Mouse (Mus musculus) kidney, adult 11 months (tissue): Measurements from ENCODE around the gene Ids.
"Not testable (repeated sequence)": the region's sequence is repeated elsewhere in the genome, so short reads cannot be mapped to it uniquely, and the experiment has no call there.

Experiments
- DNase-seq: peaks from one replicate; pipeline ENCODE4 v3.0.0; 2022

The Ids gene

GRCm38 (mm10) chrX:70364661-70365613 lies at the start of gene Ids:
Ids (minus strand) TSS chrX:70365084.
- peak; percentile 85 for DNase-seq

GRCm38 (mm10) chrX:70392636-70393035 lies 27.8 kb upstream of the Ids start:
- DNase-seq, result not testable (repeated sequence)

- no peak for DNase-seq
Measured at GRCm38 (mm10) chrX:70385962-70386351, 21.1 kb upstream of the Ids start.

- peak; percentile 88 for DNase-seq
Measured at GRCm38 (mm10) chrX:70385276-70385961, 20.5 kb upstream of the Ids start, which contains the start of gene 1110012L19Rik. 1110012L19Rik (plus strand) TSS chrX:70385877.

- no peak for DNase-seq
Measured at GRCm38 (mm10) chrX:70384917-70385275, 20.0 kb upstream of the Ids start.

- DNase-seq, result not testable (repeated sequence)
Measured at GRCm38 (mm10) chrX:70374469-70375110, 9.7 kb upstream of the Ids start.

- not testable (repeated sequence) for DNase-seq
Measured at GRCm38 (mm10) chrX:70369758-70370157, 4.9 kb upstream of the Ids start.

GRCm38 (mm10) chrX:70364202-70364601 lies 682 bp downstream of the Ids start:
- DNase-seq, result no peak

GRCm38 (mm10) chrX:70363446-70363845 lies 1.4 kb downstream of the Ids start:
- DNase-seq, result no peak

GRCm38 (mm10) chrX:70362985-70363384 lies 1.9 kb downstream of the Ids start:
- DNase-seq, result no peak

- DNase-seq, result peak; percentile 32
Measured at GRCm38 (mm10) chrX:70330202-70330843, 34.6 kb downstream of the Ids start.

- no peak for DNase-seq
Measured at GRCm38 (mm10) chrX:70328530-70329143, 36.2 kb downstream of the Ids start.

- DNase-seq, result no peak
Measured at GRCm38 (mm10) chrX:70327656-70328055, 37.2 kb downstream of the Ids start.

- DNase-seq, result no peak
Measured at GRCm38 (mm10) chrX:70319254-70319653, 45.6 kb downstream of the Ids start.

- no peak for DNase-seq
Measured at GRCm38 (mm10) chrX:70314949-70315641, 49.8 kb downstream of the Ids start.
